Mouse (Mus musculus) brain, adult 2 months (tissue): ENCODE results near the gene Tmed11.
"Not testable (repeated sequence)": the region's sequence is repeated elsewhere in the genome, so short reads cannot be mapped to it uniquely, and the experiment has no call there.

Experiments used
- DNase-seq: peaks from one replicate; pipeline ENCODE4 v3.0.0; 2011; ENCODE audit warnings: low read depth, low spot score

Tmed11 gene

DNA sequence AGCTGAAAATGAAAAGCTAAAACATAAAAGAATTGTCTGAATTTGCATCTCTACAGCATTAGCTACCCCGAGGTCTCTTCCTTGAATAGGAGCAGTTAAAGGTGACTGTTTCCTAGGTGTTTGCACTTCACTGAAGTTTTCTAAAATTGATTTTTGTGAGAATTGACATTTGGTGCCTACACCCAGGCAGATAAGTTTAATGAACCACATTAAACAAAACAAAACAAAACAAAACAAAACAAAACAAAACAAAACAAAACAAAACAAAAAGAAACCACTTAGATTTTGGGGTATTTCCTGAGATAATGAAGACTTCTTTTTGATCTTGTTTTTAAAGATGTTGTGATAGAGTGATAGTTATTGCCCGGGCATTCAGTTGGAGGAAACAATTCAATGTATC lies at the start of gene Tmed11:
Gene Tmed11, minus strand, starts transcription at position 101 of the 400 bp plus-strand sequence.
- DNase-seq, result not testable (repeated sequence)

DNA sequence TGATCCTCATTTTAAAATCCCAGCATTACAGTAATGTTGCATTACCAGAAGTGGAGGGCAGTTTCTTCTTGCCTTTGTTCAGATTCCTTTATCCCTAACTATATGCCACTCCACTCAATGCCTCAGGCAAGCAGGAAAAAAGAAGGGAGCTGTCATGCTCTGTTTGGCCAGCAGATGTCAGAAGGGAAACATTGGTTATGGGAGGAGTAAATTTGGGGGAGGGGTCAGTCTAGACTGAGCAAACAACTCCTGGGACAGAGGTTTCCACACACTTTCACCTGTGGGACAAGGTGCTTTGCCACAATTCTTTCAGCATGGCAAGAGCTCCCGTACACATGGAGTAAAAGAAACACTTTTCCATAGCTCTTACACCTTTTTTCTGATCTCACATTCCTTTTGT lies 41.0 kb upstream of the Tmed11 start:
- DNase-seq, result no peak

DNA sequence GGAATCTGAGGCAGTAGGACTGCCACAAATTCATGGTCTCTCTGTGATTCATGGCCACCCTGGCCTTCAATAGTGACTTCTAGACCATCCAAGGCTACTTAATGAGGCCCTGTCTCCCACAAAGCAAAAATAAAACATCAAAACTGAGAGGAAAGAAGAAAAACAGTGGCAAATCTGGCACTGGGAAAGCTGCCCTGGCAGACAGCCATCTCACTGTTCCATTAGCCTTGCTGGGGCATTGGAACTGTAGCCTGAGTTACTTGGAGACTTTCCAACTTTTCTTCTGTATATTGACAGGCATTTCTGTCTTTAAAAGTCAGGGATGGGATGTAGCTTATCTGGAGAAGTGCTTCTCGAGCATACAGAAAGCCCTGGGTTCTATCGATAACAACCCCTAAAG lies 28.1 kb upstream of the Tmed11 start:
- peak; percentile 1 for DNase-seq

DNA sequence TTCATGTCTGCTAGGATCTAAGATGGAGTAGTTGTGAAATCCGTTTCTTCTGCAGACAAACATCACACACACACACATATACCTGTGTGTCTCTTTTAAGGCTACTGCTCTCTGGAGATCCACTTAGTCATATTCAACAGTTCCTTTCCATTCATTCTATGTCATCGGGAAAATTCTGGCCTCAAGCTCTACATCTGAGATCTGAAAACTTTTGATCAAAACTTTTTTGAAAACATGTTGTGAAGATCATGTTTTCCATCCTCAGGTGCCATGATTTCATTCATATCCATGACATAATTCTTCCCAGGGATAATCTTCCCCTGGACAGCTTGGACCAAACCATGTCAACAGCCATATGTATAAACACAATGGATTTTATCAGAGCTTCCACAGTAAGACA lies 13.6 kb upstream of the Tmed11 start, which contains the start of gene Vmn2r8:
Gene Vmn2r8, minus strand, starts transcription at position 101 of the 400 bp plus-strand sequence.
- not testable (repeated sequence) for DNase-seq

DNA sequence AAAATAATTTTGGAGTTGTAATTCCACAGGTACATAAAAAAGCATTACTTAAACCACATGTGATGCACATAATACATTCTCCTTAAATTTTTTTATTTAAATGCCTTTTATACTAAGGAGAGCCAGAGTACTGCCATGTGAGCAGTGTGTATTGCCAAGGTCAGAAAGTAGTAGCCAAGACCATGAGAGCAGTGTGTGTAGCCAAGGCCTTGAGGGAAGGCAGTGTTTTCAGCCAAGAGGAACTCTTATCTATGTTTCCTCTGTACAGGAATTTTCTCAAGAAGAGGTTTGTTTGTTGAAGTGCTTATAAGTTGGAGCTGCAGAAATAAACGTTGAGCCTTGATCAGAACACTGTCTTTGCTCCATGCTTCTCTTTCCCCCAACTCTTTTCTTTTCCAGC lies 8.5 kb upstream of the Tmed11 start:
- no peak for DNase-seq

DNA sequence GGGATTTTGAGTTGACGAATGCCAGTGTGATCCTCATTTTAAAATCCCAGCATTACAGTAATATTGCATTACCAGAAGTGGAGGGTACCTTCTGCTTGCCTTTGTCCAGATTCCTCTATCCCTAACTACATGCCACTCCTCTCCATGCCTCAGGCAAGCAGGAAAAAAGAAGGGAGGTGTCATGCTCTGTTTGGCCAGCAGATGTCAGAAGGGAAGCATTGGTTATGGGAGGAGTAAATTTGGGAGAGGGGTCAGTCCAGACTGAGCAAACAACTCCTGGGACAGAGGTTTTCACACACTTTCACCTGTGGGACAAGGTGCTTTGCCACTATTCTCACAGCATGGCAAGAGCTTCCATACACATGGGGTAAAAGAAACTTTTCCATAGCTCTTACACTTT lies 4.8 kb downstream of the Tmed11 start:
- not testable (repeated sequence) for DNase-seq

DNA sequence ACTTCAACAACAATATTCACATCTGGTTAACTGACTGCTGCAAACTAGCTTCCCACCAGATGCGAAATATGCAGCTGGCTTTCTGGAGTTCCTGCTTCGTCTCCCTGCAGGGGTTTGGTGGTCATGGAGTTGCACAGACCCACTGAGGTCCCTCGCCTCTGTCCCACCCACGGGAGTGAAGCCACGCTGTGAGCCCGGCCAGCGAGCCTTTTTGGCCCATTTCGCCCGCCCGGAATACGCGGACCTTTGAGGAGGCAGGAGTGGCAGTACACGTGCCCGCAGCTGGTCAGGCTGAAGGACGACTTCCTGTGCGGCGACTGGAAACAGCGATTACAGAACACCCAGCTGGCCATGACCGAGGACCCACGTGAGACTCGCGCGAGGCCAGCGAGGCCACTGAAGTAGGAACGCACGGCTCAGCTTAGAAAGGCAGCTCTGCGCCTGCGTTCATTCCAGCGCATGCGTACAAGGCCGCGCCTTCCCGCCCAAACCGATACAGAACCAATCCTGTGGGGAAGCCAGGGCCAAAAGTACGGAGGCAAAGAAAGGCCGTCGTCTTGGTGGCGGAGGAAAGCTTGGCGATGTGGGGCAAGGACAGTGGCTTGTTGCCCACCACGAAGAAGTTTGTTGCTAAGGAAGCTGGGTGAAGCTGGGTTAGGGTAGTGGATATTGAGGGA lies 20.4 kb downstream of the Tmed11 start, which contains the start of gene Rnf212:
Gene Rnf212, minus strand, starts transcription at position 353 of the 677 bp plus-strand sequence.
- no peak for DNase-seq

DNA sequence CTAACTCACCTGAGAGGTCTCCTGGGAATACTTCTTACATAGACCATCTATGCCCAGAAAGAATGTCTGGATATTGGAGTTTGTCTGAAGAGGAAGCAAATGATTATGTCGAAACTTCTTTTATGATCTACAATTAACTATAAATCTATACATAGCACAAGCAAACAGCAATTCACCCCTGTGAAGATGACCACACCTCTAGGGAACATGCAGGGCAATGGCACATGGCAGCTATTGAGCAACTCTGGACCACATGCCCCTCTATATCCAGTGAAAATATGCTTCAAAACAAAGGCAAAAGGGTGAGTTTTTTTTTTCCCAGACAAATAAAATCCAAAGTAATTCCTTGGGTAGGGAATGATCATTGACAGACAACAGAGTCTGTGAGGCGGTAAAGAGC lies 35.2 kb downstream of the Tmed11 start:
- no peak for DNase-seq

DNA sequence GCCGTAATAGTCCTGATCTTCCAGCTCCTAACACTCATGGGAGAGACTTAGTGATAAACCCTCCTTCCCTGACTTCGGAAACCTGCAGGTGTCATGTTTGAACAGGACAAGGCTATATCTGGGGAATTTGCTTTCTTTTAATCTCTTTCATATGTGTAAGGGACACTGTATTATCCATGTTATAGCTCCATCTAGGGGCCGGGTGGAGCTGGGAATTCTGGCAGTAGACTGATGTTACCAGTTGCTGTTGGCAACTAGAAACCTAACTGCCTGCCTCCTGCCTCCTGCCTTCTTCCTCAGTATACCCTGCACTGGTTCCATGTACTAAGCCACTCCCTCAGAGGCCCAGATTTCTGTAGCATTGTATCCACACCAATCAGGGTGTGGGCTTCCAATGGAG lies 36.8 kb downstream of the Tmed11 start:
- DNase-seq, result peak; percentile 31

DNA sequence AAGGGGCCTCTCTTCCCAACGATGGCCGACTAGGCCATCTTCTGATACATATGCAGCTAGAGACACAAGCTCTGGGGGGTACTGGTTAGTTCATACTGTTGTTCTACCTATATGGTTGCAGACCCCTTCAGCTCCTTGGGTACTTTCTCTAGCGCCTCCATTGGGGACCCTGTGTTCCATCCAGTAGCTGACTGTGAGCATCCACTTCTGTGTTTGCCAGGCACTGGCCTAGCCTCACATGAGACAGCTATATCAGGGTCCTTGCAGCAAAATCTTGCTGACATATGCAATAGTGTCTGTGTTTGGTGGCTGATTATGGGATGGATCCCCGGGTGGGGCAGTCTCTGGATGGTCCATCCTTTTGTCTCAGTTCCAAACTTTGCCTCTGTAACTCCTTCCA lies 43.9 kb downstream of the Tmed11 start:
- DNase-seq, result not testable (repeated sequence)

DNA sequence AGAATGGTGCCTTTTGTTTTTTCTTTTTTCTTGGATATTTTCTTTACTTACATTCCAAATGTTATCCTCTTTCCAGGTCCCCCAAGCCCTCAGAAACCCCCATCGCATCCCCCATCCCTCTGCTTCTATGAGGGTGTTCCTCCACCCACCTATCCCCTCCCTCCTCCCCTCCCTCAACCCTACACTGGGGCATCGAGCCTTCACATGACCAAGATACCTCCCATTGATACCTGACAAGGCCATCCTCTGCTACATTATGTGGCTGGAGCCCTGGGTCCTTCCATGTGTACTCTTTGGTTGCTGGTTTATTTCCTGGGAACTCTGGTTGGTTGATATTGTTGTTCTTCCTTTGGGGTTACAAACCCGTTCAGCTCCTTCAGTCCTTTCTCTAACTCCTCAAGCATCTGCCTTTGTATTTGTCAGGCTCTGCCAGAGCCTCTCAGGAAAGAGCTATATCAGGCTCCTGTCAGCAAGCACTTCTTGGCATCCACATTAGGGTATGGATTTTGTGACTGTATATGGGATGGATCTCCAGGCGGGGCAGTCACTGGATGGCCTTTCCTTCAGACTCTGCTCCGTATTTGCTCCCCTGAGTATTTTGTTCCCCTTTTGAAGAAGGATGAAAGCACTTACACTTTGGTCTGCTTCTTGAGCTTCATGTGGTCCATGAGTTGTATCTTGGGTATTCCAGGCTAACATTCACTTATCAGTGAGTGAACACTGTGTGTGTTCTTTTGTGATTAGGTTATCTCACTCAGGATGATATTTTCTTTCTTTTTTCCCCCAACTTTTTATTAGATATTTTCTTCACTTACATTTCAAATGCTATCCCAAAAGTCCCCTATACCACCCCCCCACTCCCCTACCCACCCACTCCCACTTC lies 44.6 kb downstream of the Tmed11 start:
- no peak for DNase-seq

DNA sequence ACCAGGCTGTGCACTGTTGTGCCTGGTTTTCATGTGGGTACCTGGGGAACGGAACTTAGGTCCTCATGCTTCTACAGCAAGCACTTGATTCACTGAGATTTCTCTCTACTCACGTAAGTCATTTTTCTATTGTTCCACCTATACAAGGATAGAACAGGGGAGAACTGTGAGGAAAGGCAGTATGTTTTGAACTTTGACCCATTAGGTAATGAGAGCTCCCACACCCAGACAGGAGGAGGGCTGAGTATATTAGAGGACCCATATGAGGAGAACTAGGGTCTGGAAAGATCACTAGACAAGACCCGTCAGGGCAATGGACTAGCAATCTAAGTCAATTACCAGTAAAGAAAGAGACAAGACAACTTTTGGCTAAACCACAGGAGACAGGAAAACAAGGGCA lies 50.5 kb downstream of the Tmed11 start:
- no peak for DNase-seq

DNA sequence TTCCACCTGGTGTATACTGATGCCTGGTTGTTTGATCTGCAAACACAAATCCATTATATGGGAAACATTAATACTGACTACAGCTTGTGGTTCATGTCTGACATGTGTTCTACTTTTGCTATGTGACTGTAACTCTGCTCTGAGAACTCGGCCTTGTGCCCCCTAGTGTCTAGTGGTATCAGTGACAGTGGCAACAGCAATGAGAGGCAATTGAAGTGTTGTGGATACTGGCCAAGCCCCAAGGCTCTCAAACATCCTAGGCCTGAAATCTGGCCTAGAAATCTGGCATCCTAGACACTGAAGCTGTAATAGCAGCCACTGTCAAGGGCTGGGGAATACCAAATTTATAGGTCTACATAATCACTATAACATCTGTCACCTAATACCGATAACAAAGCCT lies 51.3 kb downstream of the Tmed11 start:
- DNase-seq, result no peak

DNA sequence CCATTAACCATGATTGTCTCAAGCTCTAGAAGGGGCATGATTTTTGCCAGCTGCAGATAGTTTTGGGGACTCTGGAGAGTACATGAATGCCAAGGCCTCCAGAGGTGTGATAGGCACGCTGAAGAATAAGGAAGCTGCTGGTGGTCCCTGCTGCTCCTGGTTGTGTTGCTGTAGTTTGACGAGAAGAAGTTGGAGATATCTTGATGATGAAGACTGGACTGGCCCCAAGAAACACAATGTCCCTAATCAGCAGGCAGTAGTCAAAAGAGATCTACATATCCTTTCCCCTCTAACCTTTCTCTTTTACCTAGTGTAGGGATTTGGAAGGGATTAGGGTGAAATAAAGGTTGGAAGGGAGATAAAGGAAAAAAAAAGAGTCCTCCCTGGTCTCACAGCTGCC lies 52.6 kb downstream of the Tmed11 start:
- DNase-seq, result no peak

DNA sequence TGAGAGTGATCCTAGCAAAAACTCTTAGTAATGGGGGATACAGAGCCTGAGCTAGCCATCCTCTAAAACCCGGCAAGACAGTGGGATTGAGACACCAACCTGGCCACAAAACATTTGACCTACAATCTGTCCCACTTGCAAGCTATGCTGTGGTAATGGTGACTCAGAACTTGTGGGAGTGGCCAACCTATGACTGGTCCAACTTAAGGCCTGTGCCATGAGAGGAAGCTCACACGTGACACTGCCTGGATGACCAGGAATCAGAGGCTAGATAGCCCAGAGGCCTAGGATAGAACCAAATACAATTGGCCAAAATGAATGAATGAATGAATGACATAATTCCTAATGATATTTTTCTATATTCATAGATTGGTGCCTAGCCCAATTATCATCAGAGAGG lies 53.3 kb downstream of the Tmed11 start:
- no peak for DNase-seq

DNA sequence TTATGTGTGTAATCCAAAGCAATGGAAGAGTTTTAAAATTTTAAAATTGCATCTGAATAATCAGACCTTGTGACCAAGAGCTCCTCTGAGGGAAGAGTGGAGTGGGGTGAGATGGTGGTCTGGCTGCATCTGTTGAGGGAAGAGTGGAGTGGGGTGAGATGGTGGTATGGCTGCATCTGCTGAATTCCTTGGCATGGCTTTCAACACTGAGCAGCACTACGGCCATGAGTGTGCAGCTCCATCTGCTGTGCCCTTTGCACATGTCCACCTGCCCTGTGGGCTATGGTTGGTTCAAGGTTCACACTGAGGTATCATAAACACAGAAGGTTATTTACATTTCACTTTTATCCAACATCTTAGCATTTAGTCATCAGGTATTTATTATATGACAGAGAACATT lies 67.7 kb downstream of the Tmed11 start:
- DNase-seq, result no peak
